Mouse (Mus musculus): ENCODE results near the gene 4931406C07Rik. TPM values are rescaled to one million over a fixed set of nuclear protein-coding genes. Genes with fewer than 3 reads are reported as not detected.
A peak's percentile ranks its signal among the peaks of the same experiment; 100 is the strongest.
"Not testable (repeated sequence)": the region's sequence is repeated elsewhere in the genome, so short reads cannot be mapped to it uniquely, and the experiment has no call there.

4931406C07Rik gene
- 8.0 and 10.1 TPM in 2 replicates for polyA plus RNA-seq (2015; fragmentation: Nextera tagmentation; extraction: Ambion mirVana)

GRCm38 (mm10) chr9:15306398-15307119 lies at the start of gene 4931406C07Rik:
4931406C07Rik (minus strand) TSS chr9:15306448.
- Histone ChIP-seq H3K27me3 (no peaks in the 10 kb centered on the region), H3K4me2 (peak within 1 kb of the TSS; percentile 63), H3K9me3 (no peaks in the 10 kb centered on the region), H3K4me3 (peak within 1 kb of the TSS; percentile 91), H3K27ac (peak within 1 kb of the TSS; percentile 94), H3K9ac (peak within 1 kb of the TSS; percentile 99), H3K4me1 (peaks cover 12% of the 10 kb centered on the region), H3K36me3 (peaks cover 25% of the 10 kb centered on the region)
- ATAC-seq (ENCODE audit: insufficient number of reproducible peaks, low FRiP score, low TSS enrichment, low read depth): peak; percentile 68
- WGBS: under 1% methylated on average over 35 of the region's 35 CpGs

GRCm38 (mm10) chr9:15349925-15350324 lies 43.7 kb upstream of the 4931406C07Rik start:
- WGBS: 60% methylated on average over 2 of the region's 2 CpGs
- Histone ChIP-seq H3K27ac (no peak overlapping the region), H3K9ac (no peak overlapping the region), H3K27me3 (no peaks in the 10 kb centered on the region), H3K4me1 (no peaks in the 10 kb centered on the region), H3K4me2 (no peak overlapping the region), H3K36me3 (peaks cover 45% of the 10 kb centered on the region), H3K4me3 (no peak overlapping the region), H3K9me3 (no peaks in the 10 kb centered on the region)
- ATAC-seq (ENCODE audit: insufficient number of reproducible peaks, low FRiP score, low TSS enrichment, low read depth): no peak

- 91% methylated on average over 4 of the region's 4 CpGs for WGBS
- no peak for ATAC-seq (ENCODE audit: insufficient number of reproducible peaks, low FRiP score, low TSS enrichment, low read depth)
- no peaks in the 10 kb centered on the region for H3K9me3 ChIP-seq
- no peak overlapping the region for H3K4me2 ChIP-seq
- no peak overlapping the region for H3K9ac ChIP-seq
- no peak overlapping the region for H3K4me3 ChIP-seq
- H3K27ac ChIP-seq: no peak overlapping the region
- H3K36me3 ChIP-seq: peaks cover 68% of the 10 kb centered on the region
- H3K4me1 ChIP-seq: no peaks in the 10 kb centered on the region
- H3K27me3 ChIP-seq: no peaks in the 10 kb centered on the region
Observed at GRCm38 (mm10) chr9:15337776-15338175, 31.5 kb upstream of the 4931406C07Rik start.

- Histone ChIP-seq H3K9me3 (no peaks in the 10 kb centered on the region), H3K4me3 (no peak overlapping the region), H3K4me2 (no peak overlapping the region), H3K27ac (no peak overlapping the region), H3K27me3 (no peaks in the 10 kb centered on the region), H3K4me1 (no peaks in the 10 kb centered on the region), H3K9ac (no peak overlapping the region), H3K36me3 (peaks cover 61% of the 10 kb centered on the region)
- WGBS: 69% methylated on average over 2 of the region's 2 CpGs
- no peak for ATAC-seq (ENCODE audit: insufficient number of reproducible peaks, low FRiP score, low TSS enrichment, low read depth)
Observed at GRCm38 (mm10) chr9:15318170-15318742, 12.0 kb upstream of the 4931406C07Rik start.

- no peaks in the 10 kb centered on the region for H3K4me1 ChIP-seq
- no peak overlapping the region for H3K9ac ChIP-seq
- H3K4me2 ChIP-seq: no peak overlapping the region
- no peak overlapping the region for H3K4me3 ChIP-seq
- H3K9me3 ChIP-seq: no peaks in the 10 kb centered on the region
- no peak for ATAC-seq (ENCODE audit: insufficient number of reproducible peaks, low FRiP score, low TSS enrichment, low read depth)
- no peak overlapping the region for H3K27ac ChIP-seq
- no peaks in the 10 kb centered on the region for H3K27me3 ChIP-seq
- H3K36me3 ChIP-seq: peaks cover 59% of the 10 kb centered on the region
- WGBS: 56% methylated on average over 5 of the region's 5 CpGs
Observed at GRCm38 (mm10) chr9:15317223-15318169, 11.2 kb upstream of the 4931406C07Rik start.

GRCm38 (mm10) chr9:15316296-15316695 lies 10.0 kb upstream of the 4931406C07Rik start:
- not testable (repeated sequence) for H3K9ac ChIP-seq; H3K27ac ChIP-seq; ATAC-seq (ENCODE audit: insufficient number of reproducible peaks, low FRiP score, low TSS enrichment, low read depth); H3K27me3 ChIP-seq; H3K4me3 ChIP-seq; H3K4me1 ChIP-seq; H3K4me2 ChIP-seq; H3K9me3 ChIP-seq
- peaks cover 58% of the 10 kb centered on the region for H3K36me3 ChIP-seq
- 100% methylated on average over 2 of the region's 2 CpGs for WGBS

- no peak overlapping the region for H3K27ac ChIP-seq
- H3K4me1 ChIP-seq: no peaks in the 10 kb centered on the region
- H3K27me3 ChIP-seq: no peaks in the 10 kb centered on the region
- no peak overlapping the region for H3K4me2 ChIP-seq
- H3K9ac ChIP-seq: no peak overlapping the region
- H3K36me3 ChIP-seq: peaks cover 68% of the 10 kb centered on the region
- ATAC-seq (ENCODE audit: insufficient number of reproducible peaks, low FRiP score, low TSS enrichment, low read depth): no peak
- no peak overlapping the region for H3K4me3 ChIP-seq
- H3K9me3 ChIP-seq: no peaks in the 10 kb centered on the region
- WGBS: 90% methylated on average over 1 of the region's 1 CpGs
Observed at GRCm38 (mm10) chr9:15314619-15315018, 8.4 kb upstream of the 4931406C07Rik start.

GRCm38 (mm10) chr9:15313633-15314032 lies 7.4 kb upstream of the 4931406C07Rik start:
- Histone ChIP-seq H3K4me2 (no peak overlapping the region), H3K27ac (no peak overlapping the region), H3K27me3 (no peaks in the 10 kb centered on the region), H3K4me1 (peaks cover 5% of the 10 kb centered on the region), H3K9me3 (no peaks in the 10 kb centered on the region), H3K36me3 (peaks cover 76% of the 10 kb centered on the region), H3K4me3 (no peak overlapping the region), H3K9ac (no peak overlapping the region)
- 82% methylated on average over 5 of the region's 5 CpGs for WGBS
- no peak for ATAC-seq (ENCODE audit: insufficient number of reproducible peaks, low FRiP score, low TSS enrichment, low read depth)

- Histone ChIP-seq H3K27ac (no peak overlapping the region), H3K4me2 (no peak overlapping the region), H3K9me3 (no peaks in the 10 kb centered on the region), H3K4me3 (no peak overlapping the region), H3K27me3 (no peaks in the 10 kb centered on the region), H3K36me3 (peaks cover 71% of the 10 kb centered on the region), H3K4me1 (peaks cover 7% of the 10 kb centered on the region), H3K9ac (no peak overlapping the region)
- ATAC-seq (ENCODE audit: insufficient number of reproducible peaks, low FRiP score, low TSS enrichment, low read depth): no peak
- WGBS: 94% methylated on average over 2 of the region's 2 CpGs
Observed at GRCm38 (mm10) chr9:15312054-15312735, 5.9 kb upstream of the 4931406C07Rik start.

GRCm38 (mm10) chr9:15310179-15310578 lies 3.9 kb upstream of the 4931406C07Rik start:
- Histone ChIP-seq H3K36me3 (peaks cover 57% of the 10 kb centered on the region), H3K4me1 (peaks cover 12% of the 10 kb centered on the region), H3K4me3 (no peak overlapping the region), H3K9ac (no peak overlapping the region), H3K27ac (no peak overlapping the region), H3K9me3 (no peaks in the 10 kb centered on the region), H3K27me3 (no peaks in the 10 kb centered on the region), H3K4me2 (no peak overlapping the region)
- no peak for ATAC-seq (ENCODE audit: insufficient number of reproducible peaks, low FRiP score, low TSS enrichment, low read depth)
- 74% methylated on average over 1 of the region's 1 CpGs for WGBS

GRCm38 (mm10) chr9:15309425-15309824 lies 3.2 kb upstream of the 4931406C07Rik start:
- H3K4me3 ChIP-seq: no peak overlapping the region
- WGBS: 63% methylated on average over 4 of the region's 4 CpGs
- H3K4me2 ChIP-seq: no peak overlapping the region

More at GRCm38 (mm10) chr9:15309425-15309824, 3.2 kb upstream of the 4931406C07Rik start:
- Histone ChIP-seq H3K27ac (no peak overlapping the region), H3K27me3 (no peaks in the 10 kb centered on the region), H3K4me1 (peaks cover 12% of the 10 kb centered on the region), H3K9me3 (no peaks in the 10 kb centered on the region), H3K9ac (no peak overlapping the region), H3K36me3 (peaks cover 50% of the 10 kb centered on the region)
- no peak for ATAC-seq (ENCODE audit: insufficient number of reproducible peaks, low FRiP score, low TSS enrichment, low read depth)
